Mouse (Mus musculus) olfactory bulb, adult 2 months (tissue): ENCODE measurements around the gene Uhrf1bp1l.

Experiments used
- CTCF ChIP-seq: fragments of 200-500 bp; IDR thresholded peaks from 2 replicates; pipeline ENCODE4 v1.5.1; 2012; ENCODE audit warnings: low read depth, mild to moderate bottlenecking, low read length, moderate library complexity; ENCODE audit not compliant: insufficient read depth
- POLR2A ChIP-seq: fragments of 200-500 bp; IDR thresholded peaks from 2 replicates; pipeline ENCODE4 v1.6.1; 2012; ENCODE audit warnings: mild to moderate bottlenecking, low read depth, low read length, moderate library complexity; ENCODE audit not compliant: insufficient read depth

DNA sequence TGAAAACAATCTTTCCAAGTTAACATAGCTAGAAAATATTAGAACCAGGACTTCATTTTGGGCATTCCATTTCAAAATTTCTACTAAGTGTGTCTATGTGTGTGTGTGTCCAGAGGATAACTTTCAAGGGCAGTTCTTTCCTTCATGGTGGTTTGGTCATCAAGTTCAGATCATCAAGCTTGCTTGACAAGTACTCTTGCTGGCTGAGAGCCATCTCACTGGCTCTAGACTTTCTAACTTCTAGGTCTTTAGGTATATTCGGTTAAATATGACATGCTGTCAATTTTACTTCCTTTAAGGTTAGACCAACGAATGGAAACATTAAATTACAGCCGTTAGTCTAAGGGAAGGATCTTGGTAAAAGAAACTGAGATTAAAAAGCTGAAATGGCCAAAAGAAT lies 450 bp upstream of the Uhrf1bp1l start:
- no peak for TF ChIP-seq CTCF
- no peak for TF ChIP-seq POLR2A
